Mouse (Mus musculus) C2C12 (cell line): ENCODE measurements around the gene Bcl6b.

Experiments
- CEBPB ChIP-seq: IDR thresholded peaks from one replicate; pipeline ENCODE4 v1.6.1; 2011; ENCODE audit warnings: low read depth, mild to moderate bottlenecking, control low read depth, moderate library complexity
- CTCF ChIP-seq: IDR thresholded peaks from one replicate; pipeline ENCODE4 v1.5.1; 2011; ENCODE audit not compliant: control insufficient read depth, insufficient read depth, insufficient read length
- FOSL1 ChIP-seq: IDR thresholded peaks from one replicate; pipeline ENCODE4 v1.8.0; 2011; ENCODE audit warnings: mild to moderate bottlenecking, low read length; ENCODE audit not compliant: poor library complexity, insufficient read depth, severe bottlenecking
- MAX ChIP-seq: IDR thresholded peaks from one replicate; pipeline ENCODE4 v1.6.1; 2011; ENCODE audit warnings: mild to moderate bottlenecking, control low read depth
- MYOD1 ChIP-seq: IDR thresholded peaks from one replicate; pipeline ENCODE4 v1.6.1; 2011; ENCODE audit warnings: low read depth; ENCODE audit not compliant: control insufficient read depth, insufficient read length
- MYOG ChIP-seq: IDR thresholded peaks from one replicate; pipeline ENCODE4 v1.6.1; 2011; ENCODE audit not compliant: control insufficient read depth, insufficient read length; ENCODE audit errors: extremely low read depth
- USF1 ChIP-seq: IDR thresholded peaks from one replicate; pipeline ENCODE4 v1.6.1; 2011; ENCODE audit warnings: low read depth, mild to moderate bottlenecking, control low read depth, moderate library complexity

DNA sequence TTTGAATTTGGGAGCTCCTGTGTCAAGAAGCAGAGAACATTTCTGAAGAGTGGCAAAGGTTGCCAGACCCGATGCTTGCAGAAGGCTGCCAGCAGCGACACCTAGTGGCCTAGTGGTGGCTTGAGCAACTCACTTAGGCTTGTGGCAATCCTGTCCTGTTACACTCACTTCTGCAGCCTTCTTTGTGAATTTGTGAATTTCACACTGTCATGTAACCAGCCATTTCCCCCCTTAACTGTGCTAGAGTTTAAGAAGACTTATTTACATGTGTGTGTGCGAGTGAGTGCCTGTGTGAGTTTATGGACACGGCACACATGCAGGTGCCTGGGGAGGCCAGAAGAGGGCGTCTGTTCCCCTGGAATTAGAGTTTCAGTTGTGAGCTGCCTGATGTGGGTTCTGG, 27.9 kb downstream of the Bcl6b start:
- peak; percentile 86 for TF ChIP-seq CTCF
- TF ChIP-seq USF1: no peak
- TF ChIP-seq MYOD1: no peak
- no peak for TF ChIP-seq MYOG
- no peak for TF ChIP-seq MAX
- no peak for TF ChIP-seq CEBPB
- no peak for TF ChIP-seq FOSL1
